Mouse (Mus musculus) Patski (cell line): Measurements from ENCODE around the gene Plekho2. TPM values are rescaled to one million over a fixed set of nuclear protein-coding genes. Genes with fewer than 3 reads are reported as not detected.

Experiments
- ATAC-seq: fragments of 100-300 bp; one replicate; pipeline ENCODE4 v1.8.0; 2021
- CTCF ChIA-PET: fragments of 350-600 bp; sonication (Branson Sonifier 250); formaldehyde crosslinking; loops from one replicate; lab custom pipeline; 2022; ENCODE audit warnings: inconsistent platforms; lab: Charles Lee
- POLR2A ChIA-PET: fragments of 350-600 bp; sonication (Branson Sonifier 250); formaldehyde crosslinking; loops from one replicate; lab custom pipeline; 2022; ENCODE audit warnings: antibody characterized with exemption, inconsistent platforms; lab: Charles Lee
- DNase-seq: peaks from one replicate; pipeline ENCODE4 v3.0.0-alpha.2; 2011; ENCODE audit warnings: low read depth, low spot score
- H3K27me3 ChIP-seq: fragments of 371-371 bp; one replicate; pipeline ENCODE4 v1.5.1; 2021
- CTCF ChIP-seq: fragments of 100-300 bp; IDR thresholded peaks from one replicate; pipeline ENCODE4 v1.5.1; 2021
- in situ Hi-C: fragments of 300-500 bp; cut with MboI; formaldehyde crosslinking; loops from 3 replicates; pipeline ENCODE4 v1.11.1; 2018; ENCODE audit warnings: low pct_unique_long_range_greater_than_20kb, mixed read lengths
- polyA plus RNA-seq: library from polyadenylated mRNA; unstranded; gene quantifications from one replicate; pipeline ENCODE4 v1.2.3, GENCODE M21; 2021

The Plekho2 gene
- polyA plus RNA-seq, 1 experiment from 2014 or later = 11.9 TPM

DNA sequence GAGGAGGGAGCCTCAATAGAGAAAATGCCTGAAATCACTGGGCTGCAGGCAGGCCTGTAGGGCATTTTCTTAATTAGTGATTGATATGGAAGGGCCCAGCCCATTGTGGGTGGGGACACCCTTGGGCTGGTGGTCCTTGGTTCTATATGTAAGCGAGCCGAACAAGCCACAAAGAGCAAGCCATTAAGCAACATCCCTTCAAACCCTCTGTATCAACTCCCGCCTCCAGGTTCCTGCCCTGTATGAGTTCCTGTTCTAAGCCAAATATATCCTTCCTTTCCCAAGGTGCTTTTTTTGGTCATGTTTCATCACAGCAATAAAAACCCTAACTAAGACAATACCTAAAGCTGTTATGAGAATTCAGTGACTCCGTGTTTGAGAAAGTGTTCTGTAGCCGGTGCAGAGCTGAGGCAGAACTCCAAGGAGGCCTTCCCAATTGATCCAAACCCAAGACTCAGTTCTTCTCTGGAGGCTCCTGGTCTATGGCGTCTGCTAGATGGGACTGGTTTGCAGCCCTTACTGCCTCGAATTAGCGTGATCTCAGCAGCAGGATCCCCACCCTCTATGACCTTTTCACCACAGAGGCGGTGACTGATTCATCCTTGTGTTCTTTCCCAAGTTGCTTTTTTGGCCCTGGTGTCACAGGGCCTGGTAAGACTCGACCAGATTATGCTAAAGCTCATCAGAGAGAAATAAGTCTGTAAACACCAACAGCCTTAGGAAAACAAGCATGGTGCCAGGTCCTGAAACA lies 54.2 kb downstream of the Plekho2 start:
- ATAC-seq = no peak
- in situ Hi-C loops = no loop called here
- no peak for TF ChIP-seq CTCF
- ChIA-PET CTCF (interaction anchor here (1.0 to 3.0 kb wide), 3 partner anchors 9 to 56 kb away, joined by 3 to 18 read pairs (median 4); no protein-coding TSS in a partner anchor), POLR2A (no interaction called here)
- DNase-seq = no peak
- no peaks in the 10 kb centered on the region for H3K27me3 ChIP-seq

DNA sequence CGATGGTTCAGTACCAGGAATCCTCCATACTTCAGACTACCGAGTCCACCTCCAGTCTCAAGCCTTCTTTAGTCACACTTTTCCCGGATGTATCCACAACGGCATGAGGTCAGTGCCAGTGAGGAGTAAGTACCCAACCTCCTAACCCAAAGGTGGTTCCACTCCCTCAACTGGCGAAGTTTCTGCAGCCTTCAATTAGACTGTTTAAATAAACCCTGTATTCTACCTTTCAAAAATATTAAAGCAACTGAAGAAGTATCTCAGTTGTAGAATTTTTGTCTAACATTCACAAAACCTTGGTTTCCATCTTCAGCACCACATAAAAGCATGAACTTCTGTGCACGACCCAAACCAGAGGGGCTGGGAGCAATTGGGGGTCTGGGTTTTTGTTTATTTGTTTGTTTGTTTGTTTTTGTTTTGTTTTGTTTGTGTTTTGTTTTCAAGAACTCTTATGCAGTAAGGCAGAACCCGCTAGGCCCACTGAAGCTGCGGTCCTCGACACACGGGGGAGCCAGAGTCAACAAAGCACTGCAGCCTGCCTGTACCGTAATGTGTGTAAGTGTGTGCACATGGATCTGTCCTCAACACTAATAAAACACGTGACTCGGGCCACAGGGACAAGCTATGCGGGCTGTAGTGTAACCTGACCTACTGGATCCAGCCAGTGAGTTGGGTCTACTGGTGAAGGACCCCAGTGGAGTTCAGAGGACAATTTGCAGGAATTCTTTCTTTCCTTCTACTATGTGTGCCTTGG lies 56.1 kb downstream of the Plekho2 start:
- TF ChIP-seq CTCF = peak; percentile 98
- ChIA-PET CTCF (interaction anchor here (0.6 to 3.0 kb wide), 12 partner anchors 13 to 134 kb away, joined by 3 to 18 read pairs (median 3); no protein-coding TSS in a partner anchor), POLR2A (interaction anchor here (0.9 kb wide), 1 partner anchor 57 kb away, joined by 3 read pairs; no protein-coding TSS in a partner anchor)
- ATAC-seq = no peak
- in situ Hi-C loops = loop anchor here (5.0 kb wide), 1 partner anchor 59 kb away; the partner anchor contains the start of gene Plekho2
- DNase-seq = peak; percentile 31
- H3K27me3 ChIP-seq = no peaks in the 10 kb centered on the region

DNA sequence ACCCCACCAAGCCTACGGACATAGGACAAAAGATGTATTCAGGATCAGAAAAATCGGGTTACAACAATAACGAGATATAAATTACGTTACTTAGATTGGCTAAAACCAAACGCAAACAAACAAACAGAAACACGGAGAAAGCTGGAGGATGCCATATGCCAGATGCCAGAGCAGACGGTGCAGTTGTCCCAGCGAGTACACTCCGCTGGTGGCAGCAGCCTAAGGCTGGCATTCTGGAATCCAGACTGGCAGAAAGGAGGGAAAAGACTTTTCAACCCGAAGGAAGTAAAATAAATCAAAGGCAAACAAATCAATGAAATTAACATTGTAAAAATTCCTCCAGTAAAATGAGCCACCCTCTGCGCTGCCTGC lies 59.3 kb downstream of the Plekho2 start:
- DNase-seq (no peak), ATAC-seq (no peak)
- ChIA-PET CTCF (interaction anchor here (1.0 to 2.1 kb wide), 3 partner anchors 60 to 89 kb away, joined by 3 to 9 read pairs (median 4); partner anchors contain the start of gene Plekho2), POLR2A (interaction anchor here (0.9 kb wide), 1 partner anchor 25 kb away, joined by 3 read pairs; no protein-coding TSS in a partner anchor)
- no peak for TF ChIP-seq CTCF
- in situ Hi-C loops = loop anchor here (5.0 kb wide), 1 partner anchor 62 kb away; the partner anchor contains the start of gene Plekho2
- no peaks in the 10 kb centered on the region for H3K27me3 ChIP-seq

DNA sequence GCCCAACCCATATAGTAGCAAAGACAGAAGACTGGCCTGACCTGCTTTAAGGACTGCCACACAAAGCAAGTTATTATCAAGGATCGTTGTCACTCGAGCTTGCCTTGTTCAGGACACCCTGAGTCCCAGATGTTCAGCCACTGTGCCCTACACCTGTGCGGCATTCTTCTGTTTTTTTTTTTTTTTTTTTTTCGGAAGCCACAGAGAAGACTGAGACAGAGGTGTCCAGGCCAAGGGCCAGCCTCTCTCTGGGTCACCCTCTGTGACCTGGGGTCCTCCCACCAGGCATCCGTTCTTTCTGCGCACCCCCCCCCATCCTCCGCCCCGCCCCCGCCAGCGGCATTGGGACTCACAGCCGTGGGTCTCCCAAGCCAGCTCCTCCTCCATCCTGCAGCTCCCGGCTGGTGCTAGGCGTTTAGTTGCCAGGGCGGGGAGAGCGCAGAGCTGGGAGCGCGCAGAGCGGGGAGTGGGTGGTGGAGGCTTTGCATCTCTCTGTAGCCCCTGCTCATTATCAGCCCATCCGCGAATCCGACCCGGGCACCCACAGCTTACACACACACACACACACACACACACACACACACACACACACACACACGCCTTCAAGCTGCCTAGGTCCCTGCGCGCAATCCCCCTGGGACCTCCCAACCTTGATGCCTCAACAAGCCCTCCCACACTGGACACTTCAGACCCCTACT lies 59.9 kb downstream of the Plekho2 start, which contains the start of gene Ankdd1a:
Gene Ankdd1a, minus strand, starts transcription at position 387 of the 698 bp plus-strand sequence.
- CTCF ChIA-PET = interaction anchor here (1.2 to 2.1 kb wide), 3 partner anchors 61 to 82 kb away, joined by 3 to 9 read pairs (median 3); partner anchors contain the start of gene Plekho2
- ATAC-seq (no peak), DNase-seq (no peak)
- TF ChIP-seq CTCF = no peak
- no peaks in the 10 kb centered on the region for H3K27me3 ChIP-seq
- in situ Hi-C loops = loop anchor here (5.0 to 10.0 kb wide), 2 partner anchors 62 to 145 kb away; partner anchors contain the start of genes Oaz2 and Plekho2
- POLR2A ChIA-PET = interaction anchor here (0.9 kb wide), 1 partner anchor 25 kb away, joined by 3 read pairs; no protein-coding TSS in a partner anchor

DNA sequence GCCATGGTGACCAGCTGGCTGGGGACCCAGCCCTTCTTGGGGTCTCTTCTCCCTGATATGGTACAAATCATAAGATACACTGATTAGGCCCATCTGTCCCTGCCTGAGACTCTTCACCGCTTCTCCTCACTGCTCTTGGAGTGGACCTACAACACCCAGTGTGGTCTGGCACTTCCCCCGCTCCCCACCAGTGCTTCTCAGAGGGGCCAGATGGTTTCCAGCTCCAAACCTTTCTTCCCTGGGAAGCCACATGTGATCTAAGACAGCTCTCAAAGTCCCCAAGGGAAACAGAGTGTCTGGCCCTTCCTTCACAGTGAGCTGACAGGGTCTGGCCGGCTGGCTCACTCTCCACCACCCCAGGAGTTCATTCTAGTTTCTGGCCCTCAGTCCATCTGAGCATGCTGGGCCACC lies 65.0 kb downstream of the Plekho2 start:
- ATAC-seq = no peak
- no peak for DNase-seq
- in situ Hi-C loops = loop anchor here (10.0 kb wide), 1 partner anchor 150 kb away; the partner anchor contains the start of gene Oaz2
- no peaks in the 10 kb centered on the region for H3K27me3 ChIP-seq
- CTCF ChIA-PET = no interaction called here
- POLR2A ChIA-PET = no interaction called here
- TF ChIP-seq CTCF = no peak

DNA sequence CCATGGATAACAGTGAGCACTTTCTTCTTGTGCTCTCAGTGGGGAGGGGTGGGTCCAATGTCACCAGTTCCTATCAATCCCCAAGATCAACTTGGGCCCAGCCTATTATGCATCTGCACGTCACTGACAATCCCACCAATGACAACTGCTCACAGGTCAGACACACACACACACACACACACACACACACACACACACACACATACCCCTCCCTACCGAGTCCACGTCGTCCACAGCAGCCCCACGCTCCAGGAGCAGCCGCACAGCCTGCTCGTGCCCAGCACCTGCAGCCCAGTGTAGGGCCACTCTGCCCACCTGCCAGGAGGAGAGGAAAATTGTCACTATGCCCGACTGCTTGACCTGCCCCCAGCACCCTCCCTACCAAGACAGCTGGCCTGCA lies 65.4 kb downstream of the Plekho2 start:
- ATAC-seq (no peak), DNase-seq (no peak)
- no peaks in the 10 kb centered on the region for H3K27me3 ChIP-seq
- TF ChIP-seq CTCF = no peak
- in situ Hi-C loops = loop anchor here (10.0 kb wide), 1 partner anchor 150 kb away; the partner anchor contains the start of gene Oaz2
- ChIA-PET CTCF (no interaction called here), POLR2A (no interaction called here)

DNA sequence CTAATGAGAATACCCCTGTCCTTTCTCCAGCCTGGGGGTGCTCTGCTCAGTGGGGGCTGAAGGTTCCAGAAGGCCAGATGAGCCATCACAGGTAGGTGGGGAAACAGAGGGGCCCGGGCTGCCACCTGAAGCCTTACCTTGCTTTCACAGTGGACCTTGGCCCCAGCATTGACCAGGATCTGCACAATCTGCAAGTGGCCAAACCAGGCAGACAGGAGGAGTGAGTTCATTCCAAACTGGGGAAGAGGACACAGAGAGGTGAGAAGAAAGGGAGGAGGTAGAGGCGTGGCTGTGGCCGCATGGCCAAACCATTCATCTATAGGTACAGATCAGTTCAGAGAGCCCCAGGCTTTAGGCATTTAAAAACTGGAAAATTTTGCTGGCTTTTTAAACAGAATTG lies 67.3 kb downstream of the Plekho2 start:
- TF ChIP-seq CTCF = no peak
- DNase-seq = no peak
- in situ Hi-C loops = loop anchor here (10.0 kb wide), 1 partner anchor 152 kb away; the partner anchor contains the start of gene Oaz2
- POLR2A ChIA-PET = no interaction called here
- CTCF ChIA-PET = no interaction called here
- no peaks in the 10 kb centered on the region for H3K27me3 ChIP-seq
- ATAC-seq = no peak

DNA sequence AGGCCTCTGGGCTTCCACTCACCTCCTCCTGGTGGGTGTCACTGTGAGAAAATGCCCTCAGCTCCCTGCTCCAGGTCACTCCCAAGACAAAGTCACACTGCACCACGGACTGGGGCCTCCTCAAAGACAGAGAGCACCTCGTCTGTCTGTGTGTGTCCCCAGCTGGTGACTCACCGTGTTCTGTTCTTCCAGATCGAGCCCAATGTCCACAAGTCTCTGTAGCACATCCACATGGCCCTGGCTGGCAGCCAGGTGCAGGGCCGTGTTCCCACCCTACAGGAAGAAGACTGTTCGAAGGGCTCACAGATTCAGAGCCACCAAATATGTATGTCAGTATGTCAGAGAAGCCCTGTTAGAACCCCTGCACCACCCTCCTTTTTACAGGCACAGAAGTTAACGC lies 71.4 kb downstream of the Plekho2 start:
- CTCF ChIA-PET = no interaction called here
- in situ Hi-C loops = no loop called here
- POLR2A ChIA-PET = no interaction called here
- no peak for TF ChIP-seq CTCF
- DNase-seq (no peak), ATAC-seq (no peak)
- H3K27me3 ChIP-seq = peaks cover 4% of the 10 kb centered on the region

DNA sequence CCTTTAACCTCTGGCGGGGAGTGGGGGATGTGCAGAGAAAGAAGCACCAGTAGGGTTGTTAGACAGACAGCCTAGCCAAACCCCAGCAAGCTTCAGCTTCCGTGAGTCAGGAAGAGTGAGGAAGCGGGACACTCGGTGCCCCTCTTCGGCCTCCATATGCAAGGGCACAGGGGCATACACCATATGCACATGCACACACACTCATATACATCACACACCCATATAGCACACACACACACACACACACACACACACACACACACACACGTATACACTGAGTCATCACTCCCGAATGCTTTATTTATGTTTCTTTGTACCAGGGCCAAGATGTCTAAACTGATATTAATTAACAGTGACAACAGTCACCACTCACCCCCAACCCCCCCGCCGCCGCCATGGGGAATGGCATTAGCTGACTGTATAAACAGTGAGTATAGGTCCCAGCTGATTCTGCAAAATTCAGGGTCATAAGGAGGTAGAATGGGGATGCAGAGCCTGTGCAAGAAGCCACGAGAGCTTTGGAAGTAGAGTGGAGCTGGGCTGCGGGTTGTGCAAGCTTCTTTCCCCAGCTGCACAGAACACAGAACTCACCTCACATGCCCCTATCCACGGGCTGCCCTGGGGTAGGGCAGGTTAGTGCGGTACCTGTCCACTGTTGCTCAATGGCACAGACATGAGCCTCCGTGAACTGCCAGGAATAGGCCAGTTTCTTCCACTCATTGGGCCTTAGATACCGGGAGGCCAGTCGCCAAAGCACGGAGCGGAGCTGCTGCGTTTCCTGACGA lies 76.9 kb downstream of the Plekho2 start:
- H3K27me3 ChIP-seq = peaks cover 4% of the 10 kb centered on the region
- TF ChIP-seq CTCF = no peak
- in situ Hi-C loops = no loop called here
- CTCF ChIA-PET = no interaction called here
- DNase-seq (no peak), ATAC-seq (no peak)
- POLR2A ChIA-PET = no interaction called here

Other genes with a start within 250 kb of the Plekho2 start
- gene Pdcd7, start 233.9 kb downstream of the Plekho2 start, polyA plus RNA-seq = 16.7 TPM
- 0.19 TPM for gene Ubap1l, start 219.0 kb downstream of the Plekho2 start, polyA plus RNA-seq
- gene Kbtbd13, start 188.4 kb downstream of the Plekho2 start, polyA plus RNA-seq = 0.01 TPM
- gene Rasl12, start 181.5 kb downstream of the Plekho2 start, polyA plus RNA-seq = 52.0 TPM
- gene Slc51b, start 157.1 kb downstream of the Plekho2 start, polyA plus RNA-seq = 0.26 TPM
- gene Mtfmt, start 144.3 kb downstream of the Plekho2 start, polyA plus RNA-seq = 21.3 TPM
- 112 TPM for gene Spg21, start 119.1 kb downstream of the Plekho2 start, polyA plus RNA-seq
- gene Ankdd1a, start 59.8 kb downstream of the Plekho2 start, polyA plus RNA-seq = not detected
- gene Pif1, start 7.1 kb upstream of the Plekho2 start, polyA plus RNA-seq = 7.2 TPM
- gene Rbpms2, start 49.6 kb upstream of the Plekho2 start, polyA plus RNA-seq = 53.9 TPM
- gene Oaz2, start 88.0 kb upstream of the Plekho2 start, polyA plus RNA-seq = 197 TPM
- 25.7 TPM for gene Zfp609, start 247.5 kb upstream of the Plekho2 start, polyA plus RNA-seq